Mouse (Mus musculus) forebrain, embryonic 11.5 days (tissue): ENCODE results near the gene Orc2. TPM values are rescaled to one million over a fixed set of nuclear protein-coding genes. Genes with fewer than 3 reads are reported as not detected.

ENCODE experiments used
- ATAC-seq: fragments of 200-750 bp; cut with Nextera tagmentation; replicated peaks from 2 replicates; pipeline ENCODE4 v1.8.0; 2017; ENCODE audit warnings: moderate TSS enrichment; ENCODE audit not compliant: low FRiP score
- DNase-seq: peaks from one replicate; pipeline ENCODE4 v3.0.0-alpha.2; 2017; ENCODE audit warnings: low spot score
- H3K27ac ChIP-seq: fragments of 300-500 bp; sonication (generic); 2 replicates; pipeline ENCODE4 v1.5.1; 2014; ENCODE audit warnings: low read depth, low read length
- H3K27me3 ChIP-seq: fragments of 300-500 bp; sonication (generic); 2 replicates; pipeline ENCODE4 v1.6.1; 2014; ENCODE audit warnings: mild to moderate bottlenecking, low read length, mixed read lengths; ENCODE audit not compliant: control insufficient read depth, insufficient read depth
- H3K36me3 ChIP-seq: fragments of 300-500 bp; sonication (generic); 2 replicates; pipeline ENCODE4 v1.6.1; 2014; ENCODE audit warnings: mild to moderate bottlenecking, low read length, moderate library complexity, mixed read lengths; ENCODE audit not compliant: control insufficient read depth, insufficient read depth
- H3K4me1 ChIP-seq: fragments of 300-500 bp; sonication (generic); replicated peaks from 2 replicates; pipeline ENCODE4 v1.6.1; 2014; ENCODE audit warnings: low read length, mixed read lengths; ENCODE audit not compliant: control insufficient read depth, insufficient read depth
- H3K4me2 ChIP-seq: fragments of 300-500 bp; sonication (generic); 2 replicates; pipeline ENCODE4 v1.6.1; 2014; ENCODE audit warnings: low read depth, mild to moderate bottlenecking, low read length, moderate library complexity, mixed read lengths; ENCODE audit not compliant: severe bottlenecking
- H3K4me3 ChIP-seq: fragments of 300-500 bp; sonication (generic); 2 replicates; pipeline ENCODE4 v1.5.1; 2014; ENCODE audit warnings: low read depth, low read length
- H3K9ac ChIP-seq: fragments of 300-500 bp; sonication (generic); 2 replicates; pipeline ENCODE4 v1.6.1; 2014; ENCODE audit warnings: low read length
- H3K9me3 ChIP-seq: fragments of 300-500 bp; sonication (generic); 2 replicates; pipeline ENCODE4 v1.6.1; 2016; ENCODE audit warnings: low read length, mixed read lengths; ENCODE audit not compliant: control insufficient read depth
- WGBS: fragments of 180-500 bp; shearing (Covaris S2); extraction: QIAGEN DNeasy Blood & Tissue Kit; methylation state at CpG from one replicate; pipeline ENCODE4 v1.1.7; 2014; 5-methylcytosine and 5-hydroxymethylcytosine counted together
- polyA plus RNA-seq: library from polyadenylated mRNA; unstranded; fragments of >200 nt; fragmentation: Nextera tagmentation; extraction: Ambion mirVana; gene quantifications from 2 replicates; pipeline ENCODE4 v1.2.1, GENCODE M21; 2014

The Orc2 gene
- 46.7 and 54.0 TPM in 2 replicates for polyA plus RNA-seq

GRCm38 (mm10) chr1:58504577-58505254, at the start of gene Orc2:
Orc2 (minus strand) TSS chr1:58505109.
- Histone ChIP-seq H3K4me3 (peak within 1 kb of the TSS; percentile 86), H3K9me3 (peaks cover 13% of the 10 kb centered on the region), H3K4me1 (no peaks in the 10 kb centered on the region; the same call in 1 of the 2 replicates), H3K27me3 (no peaks in the 10 kb centered on the region), H3K4me2 (peak within 1 kb of the TSS; percentile 67), H3K36me3 (peaks cover 5% of the 10 kb centered on the region), H3K9ac (peak within 1 kb of the TSS; percentile 84), H3K27ac (peak within 1 kb of the TSS; percentile 61; the same call in 1 of the 2 replicates)
- WGBS: 1% methylated on average over 64 of the region's 64 CpGs
- ATAC-seq (peak; percentile 99), DNase-seq (peak; percentile 93)

GRCm38 (mm10) chr1:58541386-58541785, 36.5 kb upstream of the Orc2 start:
- no peaks in the 10 kb centered on the region for H3K36me3 ChIP-seq
- H3K27ac ChIP-seq: no peak overlapping the region
- H3K4me1 ChIP-seq: no peaks in the 10 kb centered on the region
- no peaks in the 10 kb centered on the region for H3K27me3 ChIP-seq
- DNase-seq (no peak), ATAC-seq (no peak)
- WGBS: 75% methylated on average over 1 of the region's 1 CpGs
- no peak overlapping the region for H3K4me2 ChIP-seq
- H3K4me3 ChIP-seq: no peak overlapping the region
- no peak overlapping the region for H3K9ac ChIP-seq
- H3K9me3 ChIP-seq: no peaks in the 10 kb centered on the region

- H3K27ac ChIP-seq: no peak overlapping the region
- H3K9ac ChIP-seq: no peak overlapping the region
- H3K36me3 ChIP-seq: peaks cover 3% of the 10 kb centered on the region
- H3K4me3 ChIP-seq: no peak overlapping the region
- no peaks in the 10 kb centered on the region for H3K27me3 ChIP-seq
- peaks cover 13% of the 10 kb centered on the region for H3K9me3 ChIP-seq
- ATAC-seq (no peak), DNase-seq (no peak)
- no peaks in the 10 kb centered on the region; the same call in 1 of the 2 replicates for H3K4me1 ChIP-seq
- 92% methylated on average over 3 of the region's 3 CpGs for WGBS
- no peak overlapping the region for H3K4me2 ChIP-seq
Measured at GRCm38 (mm10) chr1:58507249-58507648, 2.3 kb upstream of the Orc2 start.

GRCm38 (mm10) chr1:58503793-58504370, 1.0 kb downstream of the Orc2 start:
- H3K4me3 ChIP-seq: peak overlapping the region; percentile 86
- DNase-seq: no peak
- H3K9ac ChIP-seq: peak overlapping the region; percentile 84
- H3K27ac ChIP-seq: no peak overlapping the region
- no peaks in the 10 kb centered on the region for H3K27me3 ChIP-seq
- no peak for ATAC-seq
- no peaks in the 10 kb centered on the region; the same call in 1 of the 2 replicates for H3K4me1 ChIP-seq
- WGBS: 26% methylated on average over 9 of the region's 9 CpGs
- peaks cover 13% of the 10 kb centered on the region for H3K9me3 ChIP-seq
- peak overlapping the region; percentile 67 for H3K4me2 ChIP-seq
- peaks cover 7% of the 10 kb centered on the region for H3K36me3 ChIP-seq

- Histone ChIP-seq H3K4me2 (peak overlapping the region; percentile 67; the same call in 1 of the 2 replicates), H3K4me3 (peak overlapping the region; percentile 86; the same call in 1 of the 2 replicates), H3K9ac (no peak overlapping the region), H3K4me1 (no peaks in the 10 kb centered on the region; the same call in 1 of the 2 replicates), H3K36me3 (peaks cover 7% of the 10 kb centered on the region), H3K27me3 (no peaks in the 10 kb centered on the region), H3K9me3 (peaks cover 13% of the 10 kb centered on the region), H3K27ac (no peak overlapping the region)
- ATAC-seq (no peak), DNase-seq (no peak)
Measured at GRCm38 (mm10) chr1:58503134-58503533, 1.8 kb downstream of the Orc2 start.

- DNase-seq (no peak), ATAC-seq (no peak)
- Histone ChIP-seq H3K4me3 (no peak overlapping the region), H3K9me3 (no peaks in the 10 kb centered on the region), H3K27me3 (no peaks in the 10 kb centered on the region), H3K4me2 (no peak overlapping the region), H3K36me3 (peaks cover 13% of the 10 kb centered on the region), H3K4me1 (no peaks in the 10 kb centered on the region; the same call in 1 of the 2 replicates), H3K27ac (no peak overlapping the region), H3K9ac (no peak overlapping the region)
- 88% methylated on average over 1 of the region's 1 CpGs for WGBS
Measured at GRCm38 (mm10) chr1:58498758-58499157, 6.2 kb downstream of the Orc2 start.

DNA sequence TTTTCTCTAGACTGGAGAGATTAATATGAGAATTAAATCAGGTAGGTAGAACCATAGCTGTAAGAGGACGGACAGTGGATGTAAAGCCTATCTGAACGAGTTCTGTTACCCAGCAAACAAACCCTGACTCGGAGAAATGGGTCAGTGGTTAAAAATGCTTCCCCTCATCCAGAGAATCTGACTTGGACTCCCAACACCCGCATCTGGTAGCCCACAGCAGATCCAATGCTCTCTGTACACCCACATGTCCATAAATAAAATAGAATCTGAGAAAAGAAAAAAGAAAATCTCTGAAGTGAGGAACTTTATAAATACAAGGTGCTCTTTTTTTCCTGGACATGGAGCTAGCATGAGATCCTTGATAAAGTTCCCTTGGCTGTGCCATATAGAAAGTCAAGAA, 7.2 kb downstream of the Orc2 start:
- Histone ChIP-seq H3K9ac (no peak overlapping the region), H3K4me3 (no peak overlapping the region), H3K4me1 (no peaks in the 10 kb centered on the region), H3K27ac (no peak overlapping the region), H3K4me2 (no peak overlapping the region), H3K9me3 (no peaks in the 10 kb centered on the region), H3K36me3 (peaks cover 16% of the 10 kb centered on the region), H3K27me3 (no peaks in the 10 kb centered on the region)
- DNase-seq: no peak
- ATAC-seq: no peak
- WGBS: 96% methylated on average over 4 of the region's 4 CpGs

DNA sequence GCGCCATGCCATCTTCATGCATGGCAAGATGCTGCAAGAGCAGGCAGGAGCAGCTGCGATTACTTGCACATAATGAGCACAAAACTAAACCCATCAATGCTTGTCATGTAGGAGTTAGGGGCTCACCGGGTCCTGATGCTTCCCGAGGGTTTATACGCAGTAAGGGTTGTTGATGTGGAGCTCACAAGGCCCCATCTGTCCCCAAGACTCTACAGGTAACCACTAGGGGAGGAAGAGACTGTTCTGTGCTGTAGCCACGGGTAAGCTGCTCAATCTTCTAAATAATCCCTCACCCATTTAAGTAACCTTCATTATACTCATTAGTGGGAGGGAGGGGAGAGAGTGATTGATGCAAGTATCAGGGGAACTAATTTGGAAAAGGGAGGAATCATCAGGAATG, 9.3 kb downstream of the Orc2 start:
- Histone ChIP-seq H3K4me3 (no peak overlapping the region), H3K9ac (no peak overlapping the region), H3K4me2 (no peak overlapping the region), H3K36me3 (peaks cover 19% of the 10 kb centered on the region), H3K9me3 (no peaks in the 10 kb centered on the region), H3K27ac (no peak overlapping the region), H3K27me3 (no peaks in the 10 kb centered on the region), H3K4me1 (no peaks in the 10 kb centered on the region)
- DNase-seq: no peak
- WGBS: 91% methylated on average over 6 of the region's 6 CpGs
- ATAC-seq: no peak
